Mouse (Mus musculus) Patski (cell line): Measurements from ENCODE around the gene Mlph. TPM values are rescaled to one million over a fixed set of nuclear protein-coding genes. Genes with fewer than 3 reads are reported as not detected.

ENCODE experiments used
- ATAC-seq: fragments of 100-300 bp; one replicate; pipeline ENCODE4 v1.8.0; 2021
- CTCF ChIA-PET: fragments of 350-600 bp; sonication (Branson Sonifier 250); formaldehyde crosslinking; loops from one replicate; lab custom pipeline; 2022; ENCODE audit warnings: inconsistent platforms; lab: Charles Lee
- POLR2A ChIA-PET: fragments of 350-600 bp; sonication (Branson Sonifier 250); formaldehyde crosslinking; loops from one replicate; lab custom pipeline; 2022; ENCODE audit warnings: antibody characterized with exemption, inconsistent platforms; lab: Charles Lee
- DNase-seq: peaks from one replicate; pipeline ENCODE4 v3.0.0-alpha.2; 2011; ENCODE audit warnings: low read depth, low spot score
- H3K27me3 ChIP-seq: fragments of 371-371 bp; one replicate; pipeline ENCODE4 v1.5.1; 2021
- CTCF ChIP-seq: fragments of 100-300 bp; IDR thresholded peaks from one replicate; pipeline ENCODE4 v1.5.1; 2021
- in situ Hi-C: fragments of 300-500 bp; cut with MboI; formaldehyde crosslinking; loops from 3 replicates; pipeline ENCODE4 v1.11.1; 2018; ENCODE audit warnings: low pct_unique_long_range_greater_than_20kb, mixed read lengths
- polyA plus RNA-seq: library from polyadenylated mRNA; unstranded; gene quantifications from one replicate; pipeline ENCODE4 v1.2.3, GENCODE M21; 2021

Mlph gene
- polyA plus RNA-seq, 1 experiment from 2014 or later = 0.03 TPM

DNA sequence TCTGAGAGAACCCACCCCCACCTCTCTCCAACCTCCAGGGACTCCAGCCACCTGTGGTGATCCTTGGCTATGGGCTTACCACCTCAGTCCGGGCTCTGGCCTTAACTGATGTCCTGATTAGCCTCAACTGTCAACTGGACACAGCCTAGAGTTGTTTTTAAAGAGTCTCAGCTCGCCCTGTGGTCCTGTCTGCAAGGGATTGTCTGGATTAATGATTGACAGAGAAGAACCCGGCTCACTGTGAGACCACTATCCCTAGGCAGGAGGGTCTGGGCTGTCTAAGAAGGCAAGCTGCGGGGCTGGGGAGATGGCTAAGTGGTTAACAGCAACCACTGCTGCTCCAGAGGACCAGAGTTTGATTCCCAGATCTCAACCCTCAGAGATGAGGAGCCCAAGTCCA lies 47.6 kb downstream of the Mlph start:
- in situ Hi-C loops = loop anchor here (5.0 kb wide), 1 partner anchor 145 kb away; no protein-coding TSS in a partner anchor
- TF ChIP-seq CTCF = no peak

DNA sequence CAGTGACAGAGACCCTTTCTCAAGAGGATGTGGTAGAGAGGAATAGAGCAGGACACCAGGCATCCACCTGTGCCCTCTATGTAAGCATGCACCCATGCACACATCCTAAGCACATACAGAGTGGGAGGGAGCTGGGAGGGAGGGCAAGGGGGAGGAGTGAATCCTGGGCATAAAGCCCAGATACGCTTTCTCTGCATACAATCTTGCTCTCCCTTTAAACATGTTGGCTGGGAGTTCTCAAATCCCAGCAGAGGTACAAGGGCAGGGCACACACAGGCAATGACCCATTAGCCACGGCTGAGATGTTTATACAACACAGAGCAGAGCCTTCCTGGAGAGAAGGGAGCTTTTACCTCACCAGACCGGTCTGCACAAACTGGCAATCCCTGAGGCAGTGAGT lies 48.1 kb downstream of the Mlph start:
- ATAC-seq (peak; percentile 12), DNase-seq (no peak)
- H3K27me3 ChIP-seq = no peaks in the 10 kb centered on the region
- ChIA-PET CTCF (interaction anchor here (1.6 kb wide), 2 partner anchors 10 kb away, joined by 4 to 5 read pairs; partner anchors contain the start of gene Prlh), POLR2A (no interaction called here)
- in situ Hi-C loops = loop anchor here (5.0 kb wide), 1 partner anchor 144 kb away; no protein-coding TSS in a partner anchor
- no peak for TF ChIP-seq CTCF

More for the DNA sequence above, 47.6 kb downstream of the Mlph start:
- no peak for DNase-seq
- no peak for ATAC-seq
- no peaks in the 10 kb centered on the region for H3K27me3 ChIP-seq
- POLR2A ChIA-PET = no interaction called here
- CTCF ChIA-PET = interaction anchor here (1.6 kb wide), 2 partner anchors 10 to 11 kb away, joined by 4 to 5 read pairs; partner anchors contain the start of gene Prlh

DNA sequence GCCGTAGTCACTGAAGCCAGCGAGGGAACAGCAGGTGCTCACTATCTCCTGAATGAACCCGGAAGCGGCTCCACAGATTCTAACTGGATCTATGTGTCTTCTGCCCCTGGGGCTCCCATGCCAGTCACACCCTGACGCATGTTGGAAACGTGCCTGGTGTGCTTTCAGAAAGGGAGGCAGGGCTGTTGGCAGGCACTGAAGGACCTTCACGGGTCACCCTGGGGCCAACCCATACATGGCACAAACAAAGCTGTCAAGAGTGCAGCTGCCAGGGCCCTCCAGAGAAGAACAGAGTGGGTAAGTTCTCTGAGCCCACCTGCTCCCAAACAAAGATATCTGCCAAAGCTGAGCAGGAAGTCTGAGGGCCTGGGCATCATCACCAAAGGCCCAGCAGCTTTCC lies 52.7 kb downstream of the Mlph start:
- TF ChIP-seq CTCF = no peak
- DNase-seq = no peak
- in situ Hi-C loops = no loop called here
- ChIA-PET CTCF (interaction anchor here (0.7 kb wide), 1 partner anchor 10 kb away, joined by 3 read pairs; no protein-coding TSS in a partner anchor), POLR2A (interaction anchor here (0.5 kb wide), 1 partner anchor 13 kb away, joined by 3 read pairs; no protein-coding TSS in a partner anchor)
- no peaks in the 10 kb centered on the region for H3K27me3 ChIP-seq
- no peak for ATAC-seq

DNA sequence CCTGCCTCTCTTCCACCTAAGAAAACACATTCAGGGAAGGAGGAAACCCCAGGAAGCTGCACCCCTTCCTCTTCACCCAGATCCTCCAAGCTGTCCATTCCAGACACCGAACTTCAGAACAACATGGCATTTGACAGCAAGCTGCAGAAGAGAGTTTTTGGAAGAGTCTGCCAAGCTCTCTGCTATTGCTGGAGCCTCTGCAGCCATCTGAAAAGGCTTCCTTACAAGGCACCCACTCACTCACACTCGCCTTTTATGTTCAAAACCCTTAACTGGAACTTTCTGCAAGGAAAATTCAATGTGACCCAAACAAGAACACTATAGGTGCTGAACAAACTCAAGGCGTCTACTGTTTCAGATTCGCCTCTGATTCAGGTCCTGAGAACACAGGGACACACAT lies 53.8 kb downstream of the Mlph start:
- CTCF ChIA-PET = no interaction called here

DNA sequence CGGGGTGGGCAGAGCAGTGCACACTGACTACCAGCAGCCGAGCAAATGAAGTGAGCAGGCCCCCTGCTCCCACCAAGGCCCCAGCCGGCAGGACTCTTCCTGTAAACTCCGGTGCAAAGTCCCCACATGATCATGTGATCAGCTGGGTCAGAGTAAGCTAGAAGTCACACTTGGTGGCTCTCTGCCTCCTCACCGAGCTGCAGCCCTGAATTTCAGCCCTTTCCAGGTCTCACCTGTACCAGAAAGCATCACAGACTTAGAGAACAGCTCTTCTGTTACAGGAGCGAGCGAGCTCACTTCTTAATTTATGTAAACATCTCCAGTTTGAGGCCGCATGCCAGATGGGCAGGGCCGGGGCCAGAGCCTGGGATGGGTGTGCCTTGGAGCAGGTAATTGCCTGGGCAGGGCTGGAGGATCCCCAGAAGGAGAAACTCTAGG lies 54.5 kb downstream of the Mlph start, which contains the start of gene Rab17:
Gene Rab17, minus strand, starts transcription at position 315 of the 438 bp plus-strand sequence.
- DNase-seq (no peak), ATAC-seq (no peak)
- ChIA-PET CTCF (no interaction called here), POLR2A (no interaction called here)
- in situ Hi-C loops = no loop called here
- no peak for TF ChIP-seq CTCF
- no peaks in the 10 kb centered on the region for H3K27me3 ChIP-seq

More for the DNA sequence above, 53.8 kb downstream of the Mlph start:
- TF ChIP-seq CTCF = no peak
- POLR2A ChIA-PET = no interaction called here
- in situ Hi-C loops = no loop called here
- ATAC-seq (no peak), DNase-seq (no peak)
- H3K27me3 ChIP-seq = no peaks in the 10 kb centered on the region

DNA sequence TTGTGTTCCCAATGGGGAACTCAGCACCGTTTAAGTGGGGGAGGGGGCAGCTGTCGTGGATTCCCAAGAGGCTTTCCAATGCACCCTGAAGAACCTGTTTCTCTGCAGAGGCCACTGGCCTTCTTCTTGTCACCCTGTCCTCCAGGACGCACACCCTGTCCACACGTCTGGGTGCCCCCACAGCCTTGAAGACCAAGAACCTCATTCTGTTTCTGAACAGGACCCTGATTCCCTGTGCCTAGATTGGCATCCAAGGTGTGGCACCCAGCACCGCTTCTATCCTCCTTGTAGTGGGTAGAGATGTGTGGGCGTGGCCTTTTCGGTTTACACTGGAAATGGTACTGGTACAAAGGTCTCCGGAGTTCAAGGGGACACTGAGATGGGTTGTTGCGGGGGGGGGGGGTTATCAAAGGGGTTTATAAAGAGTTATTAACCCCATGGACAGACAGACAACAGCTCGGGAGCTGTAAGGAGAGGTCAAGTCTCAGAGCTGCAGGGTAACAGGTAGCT lies 55.1 kb downstream of the Mlph start:
- in situ Hi-C loops = loop anchor here (10.0 kb wide), 3 partner anchors 205 to 405 kb away; partner anchors contain the start of gene Ramp1
- CTCF ChIA-PET = interaction anchor here (1.8 kb wide), 1 partner anchor 132 kb away, joined by 4 read pairs; no protein-coding TSS in a partner anchor
- TF ChIP-seq CTCF = no peak
- no peaks in the 10 kb centered on the region for H3K27me3 ChIP-seq
- DNase-seq = no peak
- ATAC-seq = no peak
- POLR2A ChIA-PET = interaction anchor here (0.7 kb wide), 2 partner anchors 130 to 376 kb away, joined by 3 read pairs; no protein-coding TSS in a partner anchor

DNA sequence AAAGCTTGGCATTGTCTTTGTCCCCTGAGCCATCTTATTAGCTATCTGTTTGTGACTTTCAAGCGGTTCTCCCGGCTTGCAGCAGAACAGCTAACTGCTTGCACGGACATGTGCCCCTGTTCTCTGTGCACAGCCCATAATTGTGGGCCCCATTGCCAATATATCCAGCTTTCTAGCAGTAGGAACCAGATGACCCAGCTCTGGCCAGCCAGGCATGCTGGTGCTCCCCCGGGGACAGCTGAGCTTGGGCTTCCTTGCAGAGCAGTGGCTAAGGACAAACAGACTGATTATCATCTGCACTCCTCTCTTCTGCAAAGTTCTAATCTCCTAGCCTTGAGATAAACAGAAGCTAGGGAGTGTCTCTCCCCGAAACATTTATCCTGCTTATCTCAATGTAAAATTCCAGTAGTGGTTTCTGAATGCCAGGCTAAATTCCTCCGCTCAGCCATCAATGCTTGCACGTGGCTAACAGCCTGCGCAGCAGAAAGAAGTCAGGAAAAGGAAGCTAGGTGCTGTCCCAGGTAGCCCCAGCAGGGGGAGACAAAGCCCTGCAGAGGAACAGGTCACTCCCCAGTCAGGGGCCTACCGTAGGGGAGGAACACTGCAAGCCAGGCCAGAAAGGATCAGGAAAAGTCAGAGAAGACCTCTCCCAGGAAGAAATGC lies 58.2 kb downstream of the Mlph start:
- in situ Hi-C loops = loop anchor here (10.0 kb wide), 3 partner anchors 202 to 402 kb away; partner anchors contain the start of gene Ramp1
- ATAC-seq = peak; percentile 40
- ChIA-PET CTCF (interaction anchor here (0.8 to 4.0 kb wide), 21 partner anchors 10 to 451 kb away, joined by 3 to 36 read pairs (median 3); partner anchors contain the start of gene Ramp1), POLR2A (interaction anchor here (0.8 to 2.7 kb wide), 3 partner anchors 123 to 129 kb away, joined by 3 to 8 read pairs (median 5); no protein-coding TSS in a partner anchor)
- no peak for TF ChIP-seq CTCF
- no peaks in the 10 kb centered on the region for H3K27me3 ChIP-seq
- peak; percentile 72 for DNase-seq

DNA sequence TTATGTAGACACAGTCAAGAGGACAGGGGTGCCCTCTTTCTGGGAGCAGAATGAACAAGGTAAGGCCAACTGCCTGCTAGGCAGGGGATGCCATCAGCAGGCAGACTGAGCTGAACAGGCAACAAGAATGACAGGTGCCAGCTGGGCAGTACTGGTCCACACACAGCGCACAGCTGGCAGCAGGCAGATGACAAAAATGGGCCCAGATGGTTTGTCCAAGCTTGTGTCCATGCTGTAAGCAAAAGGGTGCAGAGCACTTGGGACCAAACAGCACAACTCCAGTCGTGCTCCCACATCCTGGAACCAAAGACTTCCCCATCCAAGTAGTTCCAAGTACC lies 58.7 kb downstream of the Mlph start:
- CTCF ChIA-PET = interaction anchor here (0.8 to 4.0 kb wide), 21 partner anchors 10 to 451 kb away, joined by 3 to 36 read pairs (median 3); partner anchors contain the start of gene Ramp1
- in situ Hi-C loops = loop anchor here (10.0 kb wide), 3 partner anchors 201 to 401 kb away; partner anchors contain the start of gene Ramp1

DNA sequence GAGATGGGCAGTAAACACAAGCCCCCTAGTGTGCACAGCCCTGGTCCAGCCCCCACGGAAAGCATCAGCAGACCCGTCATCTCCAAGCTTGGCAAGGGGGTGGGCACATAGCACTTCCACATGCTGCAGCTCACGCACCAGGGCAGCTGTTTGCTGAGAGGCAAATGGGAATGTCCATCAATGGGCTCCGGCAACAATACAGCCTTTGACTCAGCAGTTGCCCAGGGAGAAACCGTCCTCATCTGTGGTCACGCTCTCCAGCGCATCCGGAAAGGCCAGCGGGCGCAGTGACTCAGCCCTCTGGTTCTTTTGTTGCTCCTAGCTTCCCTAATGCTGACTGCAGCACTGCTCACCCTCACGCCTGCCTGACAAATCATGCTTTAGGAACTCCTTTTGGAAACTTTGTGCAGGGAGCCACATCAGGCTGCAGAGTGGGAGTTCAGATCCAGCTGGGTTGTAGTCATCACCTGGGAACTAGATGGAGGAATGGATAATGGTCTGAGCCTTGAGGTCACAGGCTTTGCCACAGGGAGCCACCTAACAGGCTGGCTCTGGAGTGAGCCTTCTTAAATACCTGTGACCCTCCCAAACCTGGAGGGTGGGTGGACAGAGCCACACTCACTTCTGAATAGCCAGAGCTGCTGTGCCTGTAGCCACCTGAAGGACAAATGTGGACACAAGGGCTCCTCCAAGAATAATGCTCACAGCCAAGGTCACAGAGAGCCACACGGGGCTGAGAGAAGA lies 60.2 kb downstream of the Mlph start:
- in situ Hi-C loops = loop anchor here (10.0 kb wide), 3 partner anchors 200 to 400 kb away; partner anchors contain the start of gene Ramp1
- H3K27me3 ChIP-seq = no peaks in the 10 kb centered on the region
- peak; percentile 91 for ATAC-seq
- no peak for TF ChIP-seq CTCF
- ChIA-PET POLR2A (interaction anchor here (1.0 to 2.7 kb wide), 3 partner anchors 121 to 127 kb away, joined by 3 to 8 read pairs (median 5); no protein-coding TSS in a partner anchor), CTCF (interaction anchor here (0.7 to 4.0 kb wide), 6 partner anchors 21 to 405 kb away, joined by 3 to 36 read pairs (median 5); partner anchors contain the start of gene Ramp1)
- peak; percentile 89 for DNase-seq

More for the DNA sequence above, 58.7 kb downstream of the Mlph start:
- no peaks in the 10 kb centered on the region for H3K27me3 ChIP-seq
- POLR2A ChIA-PET = interaction anchor here (0.6 to 2.7 kb wide), 4 partner anchors 39 to 129 kb away, joined by 3 to 8 read pairs (median 4); no protein-coding TSS in a partner anchor
- TF ChIP-seq CTCF = no peak
- ATAC-seq = no peak
- no peak for DNase-seq
